Mouse (Mus musculus): ENCODE measurements around the gene Tmem14c.

DNA sequence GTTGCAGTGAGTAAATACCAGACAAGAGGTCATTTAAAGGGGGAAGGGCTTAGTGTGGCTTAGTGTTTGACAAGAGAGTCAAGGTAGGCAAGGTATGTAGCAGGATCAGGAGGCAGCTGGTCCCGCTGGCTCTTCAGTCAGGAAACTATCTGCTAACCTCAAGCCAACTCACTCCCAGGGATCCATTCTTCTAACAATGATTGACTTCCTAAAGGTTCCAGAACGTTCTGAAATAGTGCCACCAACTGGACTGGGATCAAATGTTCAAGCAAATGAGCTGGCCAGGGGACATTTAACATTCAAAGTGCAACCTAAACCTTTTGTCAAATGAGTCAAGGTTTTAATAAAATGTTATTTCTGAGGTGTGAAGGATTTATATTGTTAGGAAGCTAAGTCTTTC lies 36.8 kb upstream of the Tmem14c start:
- TF ChIP-seq POLR2A (IDR thresholded peaks at IDR 0.05; ENCODE audit: control insufficient read depth, low read depth, low read length): no peak
- TF ChIP-seq CTCF (IDR thresholded peaks at IDR 0.05; ENCODE audit: control insufficient read depth, insufficient read depth, insufficient replicate concordance, low read depth, low read length): no peak
